Comparison of ENCODE assay signal across 14 mouse cellular contexts in genomic region chr4:135958354-135958753, GRCm38 (mm10). TPM values are rescaled to one million over a fixed set of nuclear protein-coding genes. Genes with fewer than 3 reads are reported as not detected.
A peak's percentile ranks its signal among the peaks of the same experiment; 100 is the strongest.
DNase-seq lines count a peak whose midpoint lies in the region; ATAC-seq and TF ChIP-seq lines count a peak whose summit lies in the region.
"Had no signal": no experiment of that assay in that cellular context is flagged by ENCODE, and none has a peak within 500 bp of the region (broad histone marks: within the 10 kb centered on the region; RNA-seq: fewer than 3 reads in every experiment).

No protein-coding gene starts in this region.

- DNase-seq in adrenal gland, postnatal 10 days, result peak; percentile 73
- no peak for DNase-seq in adrenal gland, adult 18-20 months (ENCODE audit: low spot score in 2 of 2)
- no peak for DNase-seq in kidney, postnatal 0 days (ENCODE audit: low spot score)
- no peak for DNase-seq in natural killer cell, adult 2 months (ENCODE audit: low spot score in 2 of 2)
- no peak for DNase-seq in embryonic facial prominence, embryonic 10.5 days (ENCODE audit: low spot score)
- DNase-seq: cerebellum, adult 11 months; lung, postnatal 14 days; right cerebral cortex, postnatal 4 days had no signal

- H3K36me3 ChIP-seq in kidney, postnatal 0 days (ENCODE audit: insufficient read depth, low read length), result peaks cover 32% of the 10 kb centered on the region
- H3K36me3 ChIP-seq in liver, embryonic 15.5 days (replicated peaks), result peaks cover 70% of the 10 kb centered on the region
- peaks cover 59% of the 10 kb centered on the region for H3K36me3 ChIP-seq in embryonic facial prominence, embryonic 10.5 days (replicated peaks)

- no peaks in the 10 kb centered on the region for H3K27me3 ChIP-seq in kidney, postnatal 0 days (ENCODE audit: insufficient read depth, low read length)
- no peaks in the 10 kb centered on the region for H3K27me3 ChIP-seq in liver, embryonic 15.5 days
- H3K27me3 ChIP-seq in embryonic facial prominence, embryonic 10.5 days (replicated peaks; ENCODE audit: low read depth, poor library complexity, severe bottlenecking), result no peaks in the 10 kb centered on the region

- no peaks in the 10 kb centered on the region for H3K9me3 ChIP-seq in kidney, postnatal 0 days (replicated peaks; ENCODE audit: low read length)
- H3K9me3 ChIP-seq in liver, embryonic 15.5 days (replicated peaks), result no peaks in the 10 kb centered on the region
- no peaks in the 10 kb centered on the region for H3K9me3 ChIP-seq in embryonic facial prominence, embryonic 10.5 days
- H3K9me3 ChIP-seq: hindbrain, embryonic 10.5 days had no signal

- H3K9ac ChIP-seq in kidney, postnatal 0 days (ENCODE audit: low read depth, low read length), result no peak overlapping the region
- H3K9ac ChIP-seq in liver, embryonic 15.5 days, result no peak overlapping the region

- H3K27ac ChIP-seq in brown adipose tissue, adult 24 weeks (replicated peaks; ENCODE audit: low read depth, low read length), result peak overlapping the region; percentile 98
- peak overlapping the region; percentile 47; the same call in 1 of the 2 replicates for H3K27ac ChIP-seq in kidney, postnatal 0 days
- H3K27ac ChIP-seq in liver, embryonic 15.5 days (replicated peaks), result peak overlapping the region; percentile 73
- H3K27ac ChIP-seq in embryonic facial prominence, embryonic 10.5 days (replicated peaks), result no peak overlapping the region
- H3K27ac ChIP-seq: heart, adult 2 months; hindbrain, embryonic 10.5 days had no signal

- H3K4me3 ChIP-seq in brown adipose tissue, adult 24 weeks (ENCODE audit: insufficient read depth, low read depth, low read length), result no peak overlapping the region
- no peak overlapping the region for H3K4me3 ChIP-seq in kidney, postnatal 0 days (replicated peaks; ENCODE audit: low read depth, low read length)
- H3K4me3 ChIP-seq in liver, embryonic 15.5 days (replicated peaks), result no peak overlapping the region
- H3K4me3 ChIP-seq in embryonic facial prominence, embryonic 10.5 days, result no peak overlapping the region
- H3K4me3 ChIP-seq: erythroblast, embryonic 14.5 days; heart, adult 2 months; hindbrain, embryonic 10.5 days had no signal

- peak; percentile 75 for ATAC-seq in kidney, postnatal 0 days (replicated peaks; ENCODE audit: low FRiP score, low read depth)
- peak; percentile 55 for ATAC-seq in liver, embryonic 15.5 days (ENCODE audit: insufficient read depth)
- no peak for ATAC-seq in CD4-positive, CD25-positive, alpha-beta regulatory T cell, adult 4 months

- WGBS in kidney, postnatal 0 days, result 43% methylated on average over 8 of the region's 8 CpGs
- WGBS in liver, embryonic 15.5 days (ENCODE audit: insufficient replicate concordance), result 60% methylated on average over 8 of the region's 8 CpGs
- 59% methylated on average over 8 of the region's 8 CpGs for WGBS in embryonic facial prominence, embryonic 10.5 days

- no peak overlapping the region for H3K4me2 ChIP-seq in kidney, postnatal 0 days (ENCODE audit: low read length)
- H3K4me2 ChIP-seq in liver, embryonic 15.5 days, result peak overlapping the region; percentile 25

- TF ChIP-seq CTCF in kidney, postnatal 0 days (IDR thresholded peaks at IDR 0.05; ENCODE audit: low read depth), result no peak

- peaks cover 26% of the 10 kb centered on the region for H3K4me1 ChIP-seq in brown adipose tissue, adult 24 weeks (ENCODE audit: control insufficient read depth, insufficient read depth, insufficient read length, low read length)
- H3K4me1 ChIP-seq in kidney, postnatal 0 days (replicated peaks; ENCODE audit: insufficient read depth, low read length), result no peaks in the 10 kb centered on the region
- H3K4me1 ChIP-seq in liver, embryonic 15.5 days (replicated peaks), result peaks cover 49% of the 10 kb centered on the region
- peaks cover 9% of the 10 kb centered on the region for H3K4me1 ChIP-seq in embryonic facial prominence, embryonic 10.5 days

RNA-seq across cellular contexts. Expression of gene Gale, which starts 5.2 kb away (rescaled TPM):
- total RNA-seq in adrenal gland, postnatal 10 days (2021), result 10 to 100 TPM; 22.0 to 23.1 TPM
- 10 to 100 TPM; 18.2 to 43.2 TPM for total RNA-seq in adrenal gland, adult 18-20 months (2021)
- polyA plus RNA-seq in brown adipose tissue, adult 24 weeks (2012; ENCODE audit: insufficient read depth, insufficient read length, missing spikeins), result 40.3 and 53.3 TPM in 2 replicates
- 25.1 and 30.0 TPM in 2 replicates for polyA plus RNA-seq in kidney, postnatal 0 days (2015; fragmentation: Nextera tagmentation; extraction: Ambion mirVana)
- 38.6 and 46.9 TPM in 2 replicates for polyA plus RNA-seq in liver, embryonic 15.5 days (2015; fragmentation: Nextera tagmentation; extraction: Ambion mirVana)
- 39.7 and 40.2 TPM in 2 replicates for polyA plus RNA-seq in embryonic facial prominence, embryonic 10.5 days (2016; fragmentation: Nextera tagmentation; extraction: Ambion mirVana)
- 10 to 100 TPM; 16.2 to 24.8 TPM for polyA plus RNA-seq in CD4-positive, CD25-positive, alpha-beta regulatory T cell, adult 4 months (2017; shearing (Covaris generic))

RNA-seq across cellular contexts. Expression of gene Hmgcl, which starts 12.1 kb away (rescaled TPM):
- total RNA-seq in adrenal gland, postnatal 10 days (2021), result 100 to 1,000 TPM in 1 of 2 experiments, 10 to 100 TPM in 1; 84.4 to 108 TPM
- total RNA-seq in adrenal gland, adult 18-20 months (2021), result 10 to 100 TPM; 53.2 to 62.3 TPM
- polyA plus RNA-seq in brown adipose tissue, adult 24 weeks (2012; ENCODE audit: insufficient read depth, insufficient read length, missing spikeins), result 45.1 and 79.9 TPM in 2 replicates
- 107 and 110 TPM in 2 replicates for polyA plus RNA-seq in kidney, postnatal 0 days (2015; fragmentation: Nextera tagmentation; extraction: Ambion mirVana)
- 91.4 and 96.5 TPM in 2 replicates for polyA plus RNA-seq in liver, embryonic 15.5 days (2015; fragmentation: Nextera tagmentation; extraction: Ambion mirVana)
- polyA plus RNA-seq in embryonic facial prominence, embryonic 10.5 days (2016; fragmentation: Nextera tagmentation; extraction: Ambion mirVana), result 64.3 and 68.6 TPM in 2 replicates
- polyA plus RNA-seq in CD4-positive, CD25-positive, alpha-beta regulatory T cell, adult 4 months (2017; shearing (Covaris generic)), result 100 to 1,000 TPM in 1 of 2 experiments, 10 to 100 TPM in 1; 73.7 to 104 TPM

RNA-seq across cellular contexts. Expression of gene Lypla2, which starts 14.1 kb away (rescaled TPM):
- total RNA-seq in adrenal gland, postnatal 10 days (2021), result 10 to 100 TPM; 57.1 to 57.9 TPM
- total RNA-seq in adrenal gland, adult 18-20 months (2021), result 10 to 100 TPM; 71.4 to 71.5 TPM
- polyA plus RNA-seq in brown adipose tissue, adult 24 weeks (2012; ENCODE audit: insufficient read depth, insufficient read length, missing spikeins), result 29.3 and 29.8 TPM in 2 replicates
- 117 and 123 TPM in 2 replicates for polyA plus RNA-seq in kidney, postnatal 0 days (2015; fragmentation: Nextera tagmentation; extraction: Ambion mirVana)
- 40.4 and 49.5 TPM in 2 replicates for polyA plus RNA-seq in liver, embryonic 15.5 days (2015; fragmentation: Nextera tagmentation; extraction: Ambion mirVana)
- polyA plus RNA-seq in embryonic facial prominence, embryonic 10.5 days (2016; fragmentation: Nextera tagmentation; extraction: Ambion mirVana), result 207 and 217 TPM in 2 replicates
- polyA plus RNA-seq in CD4-positive, CD25-positive, alpha-beta regulatory T cell, adult 4 months (2017; shearing (Covaris generic)), result 10 to 100 TPM; 63.0 to 72.0 TPM

RNA-seq across cellular contexts. Expression of gene Pithd1, which starts 28.7 kb away (rescaled TPM):
- 10 to 100 TPM; 27.0 to 33.5 TPM for total RNA-seq in adrenal gland, postnatal 10 days (2021)
- 10 to 100 TPM; 29.4 to 31.4 TPM for total RNA-seq in adrenal gland, adult 18-20 months (2021)
- 20.3 and 31.3 TPM in 2 replicates for polyA plus RNA-seq in brown adipose tissue, adult 24 weeks (2012; ENCODE audit: insufficient read depth, insufficient read length, missing spikeins)
- polyA plus RNA-seq in kidney, postnatal 0 days (2015; fragmentation: Nextera tagmentation; extraction: Ambion mirVana), result 49.0 and 49.8 TPM in 2 replicates
- 73.9 and 81.7 TPM in 2 replicates for polyA plus RNA-seq in liver, embryonic 15.5 days (2015; fragmentation: Nextera tagmentation; extraction: Ambion mirVana)
- 66.2 and 72.8 TPM in 2 replicates for polyA plus RNA-seq in embryonic facial prominence, embryonic 10.5 days (2016; fragmentation: Nextera tagmentation; extraction: Ambion mirVana)
- 1 to 10 TPM; 9.3 to 9.7 TPM for polyA plus RNA-seq in CD4-positive, CD25-positive, alpha-beta regulatory T cell, adult 4 months (2017; shearing (Covaris generic))

RNA-seq across cellular contexts. Expression of gene Fuca1, which starts 37.8 kb away (rescaled TPM):
- 100 to 1,000 TPM in 1 of 2 experiments, 10 to 100 TPM in 1; 96.9 to 109 TPM for total RNA-seq in adrenal gland, postnatal 10 days (2021)
- total RNA-seq in adrenal gland, adult 18-20 months (2021), result 100 to 1,000 TPM in 1 of 2 experiments, 10 to 100 TPM in 1; 95.5 to 101 TPM
- polyA plus RNA-seq in brown adipose tissue, adult 24 weeks (2012; ENCODE audit: insufficient read depth, insufficient read length, missing spikeins), result 106 and 110 TPM in 2 replicates
- 98.7 and 99.4 TPM in 2 replicates for polyA plus RNA-seq in kidney, postnatal 0 days (2015; fragmentation: Nextera tagmentation; extraction: Ambion mirVana)
- 24.0 and 29.4 TPM in 2 replicates for polyA plus RNA-seq in liver, embryonic 15.5 days (2015; fragmentation: Nextera tagmentation; extraction: Ambion mirVana)
- 45.4 and 46.8 TPM in 2 replicates for polyA plus RNA-seq in embryonic facial prominence, embryonic 10.5 days (2016; fragmentation: Nextera tagmentation; extraction: Ambion mirVana)
- 10 to 100 TPM; 83.9 to 95.9 TPM for polyA plus RNA-seq in CD4-positive, CD25-positive, alpha-beta regulatory T cell, adult 4 months (2017; shearing (Covaris generic))
